Mouse (Mus musculus) myocyte (in vitro differentiated cells): ENCODE data around the gene Wdr20. TPM values are rescaled to one million over a fixed set of nuclear protein-coding genes. Genes with fewer than 3 reads are reported as not detected.

Experiments
- H3K27me3 ChIP-seq: one replicate; pipeline ENCODE4 v1.6.1; 2011; ENCODE audit not compliant: control insufficient read depth, insufficient read depth, insufficient read length
- H3K36me3 ChIP-seq: one replicate; pipeline ENCODE4 v1.6.1; 2011; ENCODE audit not compliant: control insufficient read depth, insufficient read depth
- H3K4me2 ChIP-seq: one replicate; pipeline ENCODE4 v1.6.1; 2011; ENCODE audit warnings: low read depth, control low read depth
- H3K4me3 ChIP-seq: one replicate; pipeline ENCODE4 v1.5.1; 2011; ENCODE audit warnings: mild to moderate bottlenecking, control low read depth, moderate library complexity
- H3K79me2 ChIP-seq: one replicate; pipeline ENCODE4 v1.6.1; 2011; ENCODE audit not compliant: control insufficient read depth, insufficient read depth
- H3ac ChIP-seq: one replicate; pipeline ENCODE4 v1.6.1; 2011; ENCODE audit not compliant: control insufficient read depth, insufficient read length
- CEBPB ChIP-seq: IDR thresholded peaks from 2 replicates; pipeline ENCODE4 v1.6.1; 2011; ENCODE audit warnings: mild to moderate bottlenecking, moderate library complexity; ENCODE audit not compliant: poor library complexity, insufficient read depth, severe bottlenecking
- E2F4 ChIP-seq: IDR thresholded peaks from one replicate; pipeline ENCODE4 v1.6.1; 2011; ENCODE audit warnings: mild to moderate bottlenecking, control low read depth, moderate library complexity; ENCODE audit not compliant: insufficient read depth
- MAX ChIP-seq: IDR thresholded peaks from one replicate; pipeline ENCODE4 v1.6.1; 2011; ENCODE audit warnings: low read depth, mild to moderate bottlenecking, control low read depth
- MYOD1 ChIP-seq, 3 experiments: IDR thresholded peaks; one replicate each; pipeline ENCODE4 v1.6.1; 2011; ENCODE audit warnings: control low read depth in 2 of 3, low read depth in 2 of 3, mild to moderate bottlenecking in 2 of 3, moderate library complexity in 1 of 3; ENCODE audit not compliant: insufficient read length in 2 of 3, control insufficient read depth in 1 of 3
- MYOG ChIP-seq, 3 experiments: IDR thresholded peaks; one replicate each; pipeline ENCODE4 v1.6.1; 2011; ENCODE audit warnings: control low read depth in 2 of 3, low read depth in 2 of 3, mild to moderate bottlenecking in 2 of 3; ENCODE audit not compliant: insufficient read length in 2 of 3, control insufficient read depth in 1 of 3, insufficient read depth in 1 of 3
- POLR2A ChIP-seq: IDR thresholded peaks from one replicate; pipeline ENCODE4 v1.6.1; 2011; ENCODE audit warnings: low read depth, mild to moderate bottlenecking, control low read depth, moderate library complexity; ENCODE audit not compliant: insufficient read length
- POLR2AphosphoS2 ChIP-seq: IDR thresholded peaks from one replicate; pipeline ENCODE4 v1.6.1; 2011; ENCODE audit warnings: low read depth, control low read depth; ENCODE audit not compliant: insufficient read length
- REST ChIP-seq: IDR thresholded peaks from one replicate; pipeline ENCODE4 v1.6.1; 2011; ENCODE audit warnings: mild to moderate bottlenecking, control low read depth, moderate library complexity; ENCODE audit not compliant: insufficient read depth, insufficient read length
- SRF ChIP-seq: IDR thresholded peaks from one replicate; pipeline ENCODE4 v1.6.1; 2011; ENCODE audit warnings: low read depth; ENCODE audit not compliant: control insufficient read depth, insufficient read length
- TCF12 ChIP-seq: IDR thresholded peaks from one replicate; pipeline ENCODE4 v1.6.1; 2011; ENCODE audit warnings: mild to moderate bottlenecking, control low read depth; ENCODE audit not compliant: poor library complexity, insufficient read depth, severe bottlenecking
- TCF3 ChIP-seq: IDR thresholded peaks from one replicate; pipeline ENCODE4 v1.6.1; 2011; ENCODE audit warnings: low read depth, control low read depth; ENCODE audit not compliant: insufficient read length
- USF1 ChIP-seq: IDR thresholded peaks from one replicate; pipeline ENCODE4 v1.6.1; 2011; ENCODE audit warnings: low read depth, mild to moderate bottlenecking, control low read depth, moderate library complexity
- polyA plus RNA-seq: library from polyadenylated mRNA; unstranded; fragments of >200 nt; fragmentation: generic; extraction: Trizol; gene quantifications from one replicate; pipeline ENCODE4 v1.2.1, GENCODE M21; 2012; ENCODE audit warnings: missing spikeins

Wdr20 gene
- polyA plus RNA-seq, 1 experiment = 13.9 TPM

DNA sequence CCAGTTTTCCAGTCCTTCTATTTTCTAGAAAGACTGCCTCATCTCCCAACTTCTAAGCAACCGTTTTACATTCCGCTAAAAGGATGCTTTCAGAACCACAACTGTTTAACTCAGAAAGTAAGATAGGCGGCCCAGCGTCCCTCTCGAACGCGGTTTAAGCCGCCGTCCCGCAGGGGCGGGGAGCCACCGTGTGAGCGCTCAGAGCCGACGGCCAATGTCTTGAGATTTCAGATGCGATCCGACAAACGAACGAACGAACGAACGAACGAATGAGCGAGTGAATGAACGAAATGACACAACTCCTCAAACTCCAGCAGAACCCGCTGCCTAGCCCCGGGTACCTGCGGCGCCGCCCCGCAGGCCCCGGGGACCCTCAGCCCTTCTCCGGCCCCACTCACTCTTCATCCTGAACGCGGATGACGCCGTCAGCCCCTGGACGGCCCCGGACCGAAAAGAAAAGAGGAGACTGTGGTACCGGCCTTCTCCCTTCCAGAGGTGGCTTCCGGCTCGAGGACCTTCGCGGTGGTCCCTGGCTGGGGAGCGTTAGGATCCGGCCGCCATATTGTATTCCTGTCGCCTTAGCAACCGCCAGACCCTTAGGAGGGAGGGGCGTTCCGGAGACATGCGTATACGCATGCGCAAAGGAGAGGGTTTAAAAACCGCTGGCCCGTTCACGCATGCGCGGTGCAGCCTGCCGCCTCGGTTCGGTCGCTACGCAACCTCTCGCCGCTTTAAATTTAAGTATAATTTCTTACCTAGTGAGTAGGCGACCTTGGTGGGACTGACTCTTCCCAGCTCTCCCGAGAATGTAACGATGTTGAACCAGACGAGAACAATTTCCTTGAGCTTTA, 102.8 kb downstream of the Wdr20 start, which contains the start of gene Mok:
TSS of gene Mok (minus strand) at position 592 of the 851 bp plus-strand sequence.
- Histone ChIP-seq H3ac (no peak within 1 kb of the TSS), H3K79me2 (no peaks in the 10 kb centered on the region), H3K4me2 (peak within 1 kb of the TSS; percentile 95), H3K36me3 (no peaks in the 10 kb centered on the region), H3K4me3 (peak within 1 kb of the TSS; percentile 47), H3K27me3 (no peaks in the 10 kb centered on the region)
- TF ChIP-seq USF1 = no peak
- TF ChIP-seq POLR2A = peak; percentile 69
- TF ChIP-seq TCF12 = no peak
- peak; percentile 70 for TF ChIP-seq POLR2AphosphoS2
- no peak for TF ChIP-seq CEBPB
- no peak for TF ChIP-seq REST
- no peak for TF ChIP-seq MYOG (IDR thresholded peaks at IDR 0.05; ENCODE audit: control insufficient read depth in 1 of 3, insufficient read depth in 1 of 3, insufficient read length in 2 of 3, low read depth in 2 of 3)
- TF ChIP-seq MYOD1 (IDR thresholded peaks at IDR 0.05; ENCODE audit: control insufficient read depth in 1 of 3, insufficient read length in 2 of 3, low read depth in 2 of 3) = no peak
- TF ChIP-seq TCF3 = no peak
- TF ChIP-seq SRF = no peak

DNA sequence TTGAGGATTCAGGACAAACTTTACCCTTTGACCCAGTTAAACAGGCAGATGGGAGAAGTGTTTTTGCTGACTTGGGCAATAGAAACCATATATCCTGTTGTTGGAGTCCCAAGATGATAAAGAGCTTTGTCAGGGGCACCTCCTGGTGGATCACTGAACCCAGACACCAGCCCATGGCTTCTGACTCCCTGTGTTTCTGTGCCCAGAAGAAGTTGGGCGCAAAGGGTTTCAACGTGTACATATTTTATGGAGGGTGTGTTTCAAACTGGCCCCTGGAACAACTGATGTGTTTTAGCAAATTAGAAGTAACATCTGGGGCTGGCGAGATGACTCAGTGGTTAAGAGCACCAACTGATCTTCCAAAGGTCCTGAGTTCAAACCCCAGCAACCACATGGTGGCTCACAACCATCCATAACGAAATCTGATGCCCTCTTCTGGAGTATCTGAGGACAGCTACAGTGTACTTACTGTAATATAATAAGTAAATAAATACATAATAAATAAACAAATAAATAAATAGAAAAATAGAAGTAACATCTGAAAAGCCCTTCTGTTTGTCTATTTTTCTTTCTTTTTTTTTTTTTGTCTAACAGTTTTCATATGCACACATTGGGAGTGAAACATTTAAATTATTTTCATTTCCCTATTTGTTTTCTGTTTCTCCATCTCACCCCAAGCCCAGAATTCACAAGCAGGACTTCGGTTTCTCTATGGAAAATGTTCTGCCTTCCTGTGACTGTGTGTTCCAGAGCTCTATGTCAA, 104.2 kb downstream of the Wdr20 start:
- no peak overlapping the region for H3K4me2 ChIP-seq
- H3K79me2 ChIP-seq = no peaks in the 10 kb centered on the region
- no peak overlapping the region for H3ac ChIP-seq
- no peaks in the 10 kb centered on the region for H3K27me3 ChIP-seq
- H3K4me3 ChIP-seq = no peak overlapping the region
- H3K36me3 ChIP-seq = no peaks in the 10 kb centered on the region
- no peak for TF ChIP-seq CEBPB

DNA sequence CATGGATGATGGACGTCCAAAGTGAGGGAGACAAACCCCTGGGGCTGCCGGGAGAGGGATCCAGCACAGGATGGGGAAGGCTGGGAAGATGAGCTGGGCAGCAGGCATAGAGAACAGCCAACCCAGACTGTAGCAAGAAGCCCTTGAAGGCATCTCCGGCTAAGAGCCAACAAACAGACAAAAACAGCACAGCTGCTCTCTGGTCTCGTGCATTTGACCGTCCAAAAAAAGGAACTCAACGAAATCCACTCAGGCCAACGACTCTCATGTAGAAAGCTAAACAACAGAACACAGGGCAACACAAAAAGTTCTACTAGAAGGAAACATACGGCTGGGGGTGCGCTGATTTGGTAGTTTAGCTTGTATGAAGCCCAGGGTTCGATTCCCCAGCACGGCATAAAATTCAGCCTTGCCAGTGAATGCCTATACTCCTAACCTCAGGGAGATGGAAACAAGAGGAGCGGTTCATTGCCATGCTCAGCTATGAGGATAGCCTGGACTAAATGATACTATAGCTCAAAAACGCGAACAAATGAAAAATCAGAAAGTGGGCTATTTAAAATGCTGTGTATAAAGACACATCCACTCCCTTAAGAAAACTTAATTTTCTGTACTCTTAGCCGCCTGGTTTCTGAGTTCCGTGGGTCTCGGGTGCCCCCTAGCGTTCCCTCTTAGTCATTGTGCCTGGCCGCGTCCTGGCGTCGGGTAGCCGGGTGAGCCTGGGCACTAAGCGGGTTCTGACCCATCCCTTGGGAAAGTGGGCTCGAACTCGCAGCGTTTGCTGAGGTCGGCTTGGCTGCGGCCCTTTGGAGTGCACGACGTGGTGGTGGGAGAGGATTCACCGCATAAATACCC, 105.7 kb downstream of the Wdr20 start:
- no peaks in the 10 kb centered on the region for H3K27me3 ChIP-seq
- no peak overlapping the region for H3ac ChIP-seq
- TF ChIP-seq POLR2AphosphoS2 = no peak
- no peak for TF ChIP-seq E2F4
- no peak for TF ChIP-seq POLR2A
- TF ChIP-seq TCF3 = no peak
- TF ChIP-seq CEBPB = no peak
- no peak for TF ChIP-seq SRF
- TF ChIP-seq MYOD1 (IDR thresholded peaks at IDR 0.05; ENCODE audit: control insufficient read depth in 1 of 3, insufficient read length in 2 of 3, low read depth in 2 of 3) = no peak
- TF ChIP-seq TCF12 = no peak
- TF ChIP-seq USF1 = no peak
- TF ChIP-seq REST = no peak
- TF ChIP-seq MYOG (IDR thresholded peaks at IDR 0.05; ENCODE audit: control insufficient read depth in 1 of 3, insufficient read depth in 1 of 3, insufficient read length in 2 of 3, low read depth in 2 of 3) = no peak
- no peak for TF ChIP-seq MAX
- H3K79me2 ChIP-seq = no peaks in the 10 kb centered on the region
- no peaks in the 10 kb centered on the region for H3K36me3 ChIP-seq
- H3K4me2 ChIP-seq = peak overlapping the region; percentile 100
- peak overlapping the region; percentile 40 for H3K4me3 ChIP-seq

DNA sequence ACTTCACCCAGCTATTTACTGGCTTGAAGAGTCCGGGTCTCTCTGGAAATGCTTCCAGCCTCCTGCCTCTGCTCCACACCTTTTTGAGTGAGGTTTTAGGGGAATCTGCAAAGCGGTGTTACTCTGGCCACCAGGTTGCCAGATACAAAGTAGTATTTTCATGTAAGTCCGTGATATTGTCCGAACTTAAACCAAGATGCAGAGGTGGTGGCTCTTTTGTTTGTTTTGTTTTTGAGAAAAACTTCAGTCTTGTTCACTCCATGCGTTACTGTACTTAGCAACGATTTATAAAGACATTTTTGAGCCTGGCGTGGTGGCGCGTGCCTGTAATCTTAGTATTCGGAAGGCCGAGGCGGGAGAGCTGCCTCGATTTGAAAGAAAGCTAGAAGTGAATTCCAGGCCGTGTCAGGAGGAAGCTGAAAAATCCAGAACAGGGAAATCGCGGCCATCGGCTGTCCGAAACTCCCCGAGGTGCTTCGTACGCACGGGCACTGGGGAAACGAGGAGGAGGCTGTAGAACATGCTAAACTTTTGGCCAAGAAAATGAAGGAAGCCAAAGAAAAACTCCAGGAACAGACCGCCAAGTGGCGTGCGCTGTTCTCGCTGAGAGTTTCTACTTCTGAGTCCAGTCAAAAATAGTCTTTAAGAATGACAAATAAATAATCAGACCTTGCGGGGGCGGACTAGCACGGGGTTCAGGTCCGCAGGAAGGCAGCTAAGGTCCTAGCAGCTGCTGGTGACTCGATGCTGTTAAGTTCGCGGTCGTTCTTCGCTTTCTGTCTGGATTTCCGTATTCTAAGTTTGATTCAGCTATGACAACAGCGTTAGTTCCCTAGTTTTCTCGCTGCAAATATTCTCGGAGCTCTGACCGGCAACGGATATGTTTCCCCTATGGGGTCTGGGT, 106.7 kb downstream of the Wdr20 start:
- Histone ChIP-seq H3ac (no peak overlapping the region), H3K27me3 (no peaks in the 10 kb centered on the region), H3K4me3 (peak overlapping the region; percentile 40), H3K36me3 (no peaks in the 10 kb centered on the region), H3K79me2 (no peaks in the 10 kb centered on the region), H3K4me2 (peak overlapping the region; percentile 100)
- TF ChIP-seq CEBPB (no peak), MYOD1 (IDR thresholded peaks at IDR 0.05; ENCODE audit: control insufficient read depth in 1 of 3, insufficient read length in 2 of 3, low read depth in 2 of 3) (peak in 2 of 3 experiments; percentile 35 to 68), TCF3 (no peak), SRF (no peak), MAX (no peak), REST (no peak), MYOG (IDR thresholded peaks at IDR 0.05; ENCODE audit: control insufficient read depth in 1 of 3, insufficient read depth in 1 of 3, insufficient read length in 2 of 3, low read depth in 2 of 3) (peak in 1 of 3 experiments; percentile 57), POLR2AphosphoS2 (no peak), TCF12 (no peak), POLR2A (no peak), E2F4 (no peak), USF1 (no peak)
